Mouse (Mus musculus): Measurements from ENCODE around the gene Hook2. TPM values are rescaled to one million over a fixed set of nuclear protein-coding genes. Genes with fewer than 3 reads are reported as not detected.

The Hook2 gene
- polyA plus RNA-seq, 1 experiment from 2014 or later: 19.5 TPM

DNA sequence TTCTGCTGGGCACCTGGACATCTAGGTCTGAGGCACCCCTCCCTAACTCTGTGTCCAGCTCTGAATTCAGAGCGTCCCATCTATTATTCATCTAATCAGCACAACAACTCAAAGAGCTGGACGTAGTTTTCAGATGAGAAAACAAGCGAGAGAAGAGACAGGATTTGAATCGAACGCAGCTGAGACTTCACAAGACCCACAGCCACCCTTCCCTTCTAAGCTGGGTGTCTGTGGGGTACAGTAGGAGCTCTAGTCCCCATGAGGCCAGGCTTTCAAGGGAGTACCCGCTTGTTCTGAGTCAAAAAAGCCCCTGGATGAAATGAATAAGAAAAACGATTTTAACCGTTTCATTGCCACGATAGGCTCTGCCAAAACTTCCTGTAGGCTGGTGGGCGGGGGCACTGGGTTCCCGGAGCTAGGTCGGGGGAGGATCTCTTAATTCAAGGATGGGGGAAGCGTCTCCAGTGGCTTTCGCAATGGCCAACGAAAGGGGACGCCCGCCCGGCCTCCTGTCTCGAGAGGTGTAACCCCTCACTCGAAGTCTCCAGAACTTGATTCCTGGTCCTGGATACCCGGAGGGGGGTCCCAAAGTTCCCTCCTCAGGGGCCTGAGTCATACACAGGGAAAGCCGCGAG lies 5.2 kb upstream of the Hook2 start:
- no peaks in the 10 kb centered on the region for H3K9me3 ChIP-seq
- H3K27me3 ChIP-seq (replicated peaks; ENCODE audit: low read depth, poor library complexity, severe bottlenecking): peaks cover 55% of the 10 kb centered on the region
- H3K36me3 ChIP-seq (replicated peaks): no peaks in the 10 kb centered on the region
- H3K27ac ChIP-seq (replicated peaks): peak overlapping the region; percentile 85
- WGBS: under 1% methylated on average over 23 of the region's 23 CpGs
- peaks cover 68% of the 10 kb centered on the region for H3K4me1 ChIP-seq
- no peak for DNase-seq (ENCODE audit: low spot score)
- H3K4me3 ChIP-seq: peak overlapping the region; percentile 71

DNA sequence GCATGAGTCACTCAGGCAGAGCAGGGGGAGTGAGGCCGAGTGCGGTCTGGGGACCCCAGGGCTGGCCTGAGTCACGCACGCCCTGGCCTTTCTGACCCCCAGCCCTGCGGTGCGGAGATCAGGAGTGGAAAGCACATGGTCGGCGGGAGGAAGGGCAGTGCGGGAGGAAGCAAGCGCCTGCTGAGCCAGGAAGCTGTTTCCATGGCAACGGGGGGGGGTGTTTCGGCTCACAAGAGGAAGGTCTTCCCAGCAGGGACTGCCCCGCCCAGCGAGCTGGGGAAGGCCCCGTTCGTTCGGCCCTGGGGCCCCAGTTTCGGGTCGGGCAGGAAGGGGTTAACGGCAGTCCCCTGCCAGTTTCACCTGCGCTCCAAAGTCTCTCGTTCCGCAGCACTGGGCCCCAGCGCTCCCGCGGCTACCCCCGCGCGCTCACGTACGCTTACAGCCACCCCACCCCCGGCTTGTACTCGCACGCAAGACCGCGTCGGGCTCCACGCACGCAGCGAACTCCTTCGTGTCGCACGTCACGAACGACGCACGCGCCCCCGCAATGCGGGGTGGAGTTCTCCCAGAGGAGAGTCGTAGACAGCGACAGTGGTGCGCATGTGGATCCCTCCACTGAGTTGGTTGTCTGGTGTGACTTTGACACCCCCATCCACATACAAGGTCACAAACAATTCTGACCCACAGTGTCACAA lies 4.6 kb upstream of the Hook2 start:
- Histone ChIP-seq H3K27ac (replicated peaks) (peak overlapping the region; percentile 85), H3K36me3 (replicated peaks) (no peaks in the 10 kb centered on the region), H3K9me3 (no peaks in the 10 kb centered on the region), H3K4me1 (peaks cover 68% of the 10 kb centered on the region), H3K27me3 (replicated peaks; ENCODE audit: low read depth, poor library complexity, severe bottlenecking) (peaks cover 49% of the 10 kb centered on the region), H3K4me3 (peak overlapping the region; percentile 71)
- WGBS: under 1% methylated on average over 53 of the region's 53 CpGs
- DNase-seq (ENCODE audit: low spot score): peak; percentile 91

DNA sequence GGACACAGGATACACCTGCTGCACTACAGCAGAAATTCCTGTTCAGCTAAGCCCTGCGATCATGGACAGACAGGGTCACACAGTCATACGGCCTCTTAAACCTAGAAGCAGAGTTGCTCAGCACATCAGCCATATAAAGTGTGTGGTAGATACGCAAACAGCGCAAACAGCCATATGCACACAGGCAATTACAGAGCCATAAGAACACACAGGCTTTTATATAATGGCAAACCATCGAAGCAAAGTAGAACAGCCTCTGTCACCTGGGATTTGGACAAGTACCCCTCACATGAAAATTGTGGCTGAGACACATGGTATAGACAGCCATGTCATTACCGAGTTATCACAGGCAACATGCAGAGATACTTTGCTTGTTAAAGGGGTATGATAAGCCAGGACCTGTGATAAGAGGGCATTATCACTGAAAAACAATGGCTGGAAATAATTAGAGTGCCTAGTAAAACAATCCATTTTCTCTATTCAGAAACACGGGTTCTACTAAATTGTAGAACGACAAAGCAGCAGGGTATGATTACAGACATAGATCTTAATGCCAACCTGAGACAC lies 3.9 kb upstream of the Hook2 start:
- no peaks in the 10 kb centered on the region for H3K36me3 ChIP-seq (replicated peaks)
- peaks cover 68% of the 10 kb centered on the region for H3K4me1 ChIP-seq
- H3K4me3 ChIP-seq: peak overlapping the region; percentile 71
- 42% methylated on average over 8 of the region's 8 CpGs for WGBS
- H3K9me3 ChIP-seq: no peaks in the 10 kb centered on the region
- H3K27ac ChIP-seq (replicated peaks): peak overlapping the region; percentile 85
- peaks cover 44% of the 10 kb centered on the region for H3K27me3 ChIP-seq (replicated peaks; ENCODE audit: low read depth, poor library complexity, severe bottlenecking)
- no peak for DNase-seq (ENCODE audit: low spot score)

DNA sequence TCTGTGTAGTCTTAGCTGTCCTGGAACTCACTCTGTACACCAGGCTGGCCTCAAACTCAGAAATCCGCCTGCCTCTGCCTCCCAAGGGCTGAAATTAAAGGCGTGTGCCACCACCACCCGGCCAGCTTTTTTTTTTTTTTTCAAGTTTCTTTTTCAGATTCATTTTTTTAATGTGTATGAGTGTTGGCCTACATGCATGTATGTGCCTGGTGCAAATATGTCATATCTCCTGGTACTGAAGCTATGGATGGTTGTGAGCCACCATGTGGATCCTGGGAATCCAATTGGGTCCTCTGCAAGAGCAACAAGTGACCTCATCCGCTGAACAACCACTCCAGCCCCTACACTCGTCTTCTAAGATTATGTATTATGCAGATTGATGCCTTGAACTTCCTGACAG lies 3.0 kb upstream of the Hook2 start:
- H3K27me3 ChIP-seq (replicated peaks; ENCODE audit: low read depth, poor library complexity, severe bottlenecking): peaks cover 37% of the 10 kb centered on the region
- no peaks in the 10 kb centered on the region for H3K9me3 ChIP-seq
- 83% methylated on average over 5 of the region's 5 CpGs for WGBS
- no peak overlapping the region for H3K27ac ChIP-seq (replicated peaks)
- no peak overlapping the region for H3K4me3 ChIP-seq
- peaks cover 59% of the 10 kb centered on the region for H3K4me1 ChIP-seq
- no peaks in the 10 kb centered on the region for H3K36me3 ChIP-seq (replicated peaks)
- DNase-seq (ENCODE audit: low spot score): no peak

DNA sequence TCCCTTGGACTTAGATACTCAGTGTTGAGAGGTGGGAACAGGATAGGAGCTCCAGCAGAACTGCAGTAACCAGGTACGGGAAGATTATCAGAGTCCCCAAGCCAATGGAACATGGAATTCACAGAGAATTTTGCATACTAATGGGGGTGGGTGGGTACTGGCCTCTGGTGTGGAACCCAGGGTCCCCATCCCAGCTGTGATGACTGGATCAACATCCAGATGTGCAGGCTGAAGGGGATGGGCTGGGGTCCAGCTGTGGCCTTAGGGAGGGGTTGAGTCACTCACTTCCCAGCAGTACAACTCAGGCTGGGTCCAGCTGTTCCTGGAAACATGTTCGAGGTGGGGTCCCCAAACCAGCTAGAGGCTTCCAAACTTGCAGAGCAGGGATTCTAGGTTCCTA lies 2.5 kb upstream of the Hook2 start:
- Histone ChIP-seq H3K9me3 (no peaks in the 10 kb centered on the region), H3K36me3 (replicated peaks) (no peaks in the 10 kb centered on the region), H3K27ac (replicated peaks) (no peak overlapping the region), H3K4me3 (no peak overlapping the region), H3K4me1 (peaks cover 54% of the 10 kb centered on the region), H3K27me3 (replicated peaks; ENCODE audit: low read depth, poor library complexity, severe bottlenecking) (peaks cover 32% of the 10 kb centered on the region)
- 74% methylated on average over 2 of the region's 2 CpGs for WGBS
- DNase-seq (ENCODE audit: low spot score): no peak

DNA sequence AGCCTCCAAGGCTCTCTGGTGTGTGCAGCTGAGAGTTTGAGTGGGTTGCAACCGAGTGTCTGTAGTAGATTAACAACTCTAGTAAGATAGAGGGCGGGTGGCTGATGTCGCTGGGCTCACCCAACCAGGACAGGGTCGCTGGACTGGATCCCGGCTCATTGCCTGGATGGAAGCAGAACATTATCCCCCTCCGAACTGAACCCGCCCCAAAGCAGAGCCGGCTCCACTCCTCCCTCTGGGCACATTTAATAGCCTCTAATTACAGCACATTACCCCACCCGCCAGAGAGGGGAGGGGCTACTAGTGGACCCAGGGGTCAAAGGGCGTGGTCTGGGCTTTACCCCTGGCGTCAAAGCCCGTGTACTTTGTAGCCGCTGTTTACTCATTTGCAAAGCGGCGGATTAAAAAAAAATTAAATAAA lies 1.1 kb upstream of the Hook2 start:
- WGBS: 8% methylated on average over 15 of the region's 15 CpGs

DNA sequence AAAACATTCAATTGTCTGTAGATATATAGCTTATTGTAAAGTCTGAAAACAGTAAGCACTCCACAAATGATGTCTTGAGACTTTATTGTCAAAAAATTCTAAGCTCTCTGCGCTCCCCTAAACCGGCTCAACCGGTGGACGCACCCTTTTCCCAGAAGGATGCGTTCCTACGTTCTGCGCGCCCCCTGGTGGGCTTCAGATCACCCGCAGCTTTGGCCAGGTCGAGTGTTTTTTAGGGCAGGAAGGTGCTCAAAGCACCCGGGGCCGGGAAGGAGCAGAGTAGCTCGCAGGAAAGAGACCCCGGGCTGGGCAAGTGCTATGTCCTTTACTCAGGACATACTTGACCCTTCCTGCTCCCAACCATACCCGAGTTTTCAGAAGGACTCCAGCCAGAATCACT lies 593 bp upstream of the Hook2 start:
- Histone ChIP-seq H3K27ac (replicated peaks) (peak overlapping the region; percentile 90), H3K4me3 (peak overlapping the region; percentile 71), H3K36me3 (replicated peaks) (0 out of 2 replicates have a peak, but pooled peaks cover 1% of the 10 kb centered on the region), H3K9me3 (no peaks in the 10 kb centered on the region), H3K4me1 (peaks cover 40% of the 10 kb centered on the region), H3K27me3 (replicated peaks; ENCODE audit: low read depth, poor library complexity, severe bottlenecking) (peaks cover 39% of the 10 kb centered on the region)
- peak; percentile 93 for DNase-seq (ENCODE audit: low spot score)
- WGBS: under 1% methylated on average over 15 of the region's 15 CpGs

More for the DNA sequence above, 1.1 kb upstream of the Hook2 start:
- peaks cover 38% of the 10 kb centered on the region for H3K27me3 ChIP-seq (replicated peaks; ENCODE audit: low read depth, poor library complexity, severe bottlenecking)
- DNase-seq (ENCODE audit: low spot score): peak; percentile 55
- no peaks in the 10 kb centered on the region for H3K36me3 ChIP-seq (replicated peaks)
- H3K27ac ChIP-seq (replicated peaks): peak overlapping the region; percentile 54; the same call in 1 of the 2 replicates
- H3K4me1 ChIP-seq: peaks cover 45% of the 10 kb centered on the region
- H3K4me3 ChIP-seq: peak overlapping the region; percentile 71
- H3K9me3 ChIP-seq: no peaks in the 10 kb centered on the region

DNA sequence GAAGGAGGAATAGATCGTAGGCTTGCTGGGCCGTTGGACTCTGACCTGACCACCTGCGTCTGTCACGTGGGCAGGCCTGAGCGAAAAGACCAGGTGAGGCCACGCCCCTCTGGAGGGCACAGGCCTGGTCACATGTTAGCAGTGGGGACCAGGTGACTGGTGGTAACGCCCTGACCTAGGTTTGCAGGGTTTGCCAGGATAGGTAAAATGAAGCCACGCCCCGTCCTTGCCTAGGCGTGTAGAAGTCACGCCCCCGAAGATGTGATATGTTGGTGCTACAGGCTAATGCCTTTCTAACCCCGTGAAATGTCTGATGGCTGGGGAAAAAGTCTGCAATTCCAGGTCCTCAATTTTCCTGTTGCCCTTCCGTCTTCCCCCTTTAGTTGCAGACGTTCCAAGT lies 433 bp downstream of the Hook2 start:
- DNase-seq (ENCODE audit: low spot score): peak; percentile 73
- Histone ChIP-seq H3K36me3 (replicated peaks) (0 out of 2 replicates have a peak, but pooled peaks cover 8% of the 10 kb centered on the region), H3K9me3 (no peaks in the 10 kb centered on the region), H3K4me1 (peaks cover 36% of the 10 kb centered on the region), H3K27ac (replicated peaks) (peak overlapping the region; percentile 90), H3K27me3 (replicated peaks; ENCODE audit: low read depth, poor library complexity, severe bottlenecking) (peaks cover 47% of the 10 kb centered on the region), H3K4me3 (peak overlapping the region; percentile 71)
- WGBS: 2% methylated on average over 15 of the region's 15 CpGs

DNA sequence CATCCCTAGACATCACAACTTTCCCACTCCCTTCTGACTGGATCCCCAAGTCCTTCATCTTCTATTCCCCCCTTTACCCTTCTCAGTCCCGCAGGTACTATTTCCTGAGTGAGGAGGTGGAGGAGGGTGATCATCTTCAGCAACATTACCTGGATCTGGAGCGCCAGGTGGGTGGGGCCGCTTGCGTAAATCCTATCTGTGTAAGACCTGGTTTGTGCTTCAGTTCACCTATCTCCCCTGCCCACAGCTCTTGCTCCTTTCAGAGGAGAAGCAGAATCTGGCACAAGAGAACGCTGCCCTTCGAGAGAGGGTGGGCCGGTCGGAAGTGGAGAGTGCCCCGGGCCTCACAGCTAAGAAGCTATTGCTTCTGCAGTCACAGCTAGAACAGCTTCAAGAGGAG lies 4.0 kb downstream of the Hook2 start:
- no peak overlapping the region for H3K27ac ChIP-seq (replicated peaks)
- WGBS: 88% methylated on average over 9 of the region's 9 CpGs

DNA sequence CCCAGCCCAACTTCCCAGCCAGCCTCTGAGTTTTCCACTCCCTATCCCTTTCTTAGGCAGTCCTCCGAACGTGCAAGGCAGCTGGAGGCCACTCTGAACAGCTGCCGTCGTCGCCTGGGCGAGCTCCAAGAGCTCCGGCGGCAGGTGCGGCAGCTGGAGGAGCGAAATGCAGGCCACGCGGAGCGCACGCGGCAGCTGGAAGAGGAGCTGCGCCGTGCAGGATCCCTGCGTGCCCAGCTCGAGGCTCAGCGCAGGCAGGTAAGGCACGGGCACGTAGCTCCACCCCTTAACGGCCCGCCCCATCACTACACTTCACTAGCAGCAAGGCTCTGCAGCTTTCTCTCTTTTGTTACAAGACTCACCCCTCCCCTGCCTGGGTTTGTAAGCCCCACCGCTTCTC lies 5.3 kb downstream of the Hook2 start:
- WGBS: 28% methylated on average over 25 of the region's 25 CpGs
- peak; percentile 33 for DNase-seq (ENCODE audit: low spot score)
- peak overlapping the region; percentile 19; the same call in 1 of the 2 replicates for H3K4me3 ChIP-seq
- 0 out of 2 replicates have a peak, but pooled peaks cover 9% of the 10 kb centered on the region for H3K36me3 ChIP-seq (replicated peaks)
- H3K4me1 ChIP-seq: peaks cover 25% of the 10 kb centered on the region
- no peaks in the 10 kb centered on the region for H3K9me3 ChIP-seq
- H3K27ac ChIP-seq (replicated peaks): no peak overlapping the region
- peaks cover 37% of the 10 kb centered on the region for H3K27me3 ChIP-seq (replicated peaks; ENCODE audit: low read depth, poor library complexity, severe bottlenecking)

More for the DNA sequence above, 4.0 kb downstream of the Hook2 start:
- H3K9me3 ChIP-seq: no peaks in the 10 kb centered on the region
- H3K4me3 ChIP-seq: no peak overlapping the region
- 0 out of 2 replicates have a peak, but pooled peaks cover 9% of the 10 kb centered on the region for H3K36me3 ChIP-seq (replicated peaks)
- H3K27me3 ChIP-seq (replicated peaks; ENCODE audit: low read depth, poor library complexity, severe bottlenecking): peaks cover 37% of the 10 kb centered on the region
- DNase-seq (ENCODE audit: low spot score): no peak
- peaks cover 34% of the 10 kb centered on the region for H3K4me1 ChIP-seq

DNA sequence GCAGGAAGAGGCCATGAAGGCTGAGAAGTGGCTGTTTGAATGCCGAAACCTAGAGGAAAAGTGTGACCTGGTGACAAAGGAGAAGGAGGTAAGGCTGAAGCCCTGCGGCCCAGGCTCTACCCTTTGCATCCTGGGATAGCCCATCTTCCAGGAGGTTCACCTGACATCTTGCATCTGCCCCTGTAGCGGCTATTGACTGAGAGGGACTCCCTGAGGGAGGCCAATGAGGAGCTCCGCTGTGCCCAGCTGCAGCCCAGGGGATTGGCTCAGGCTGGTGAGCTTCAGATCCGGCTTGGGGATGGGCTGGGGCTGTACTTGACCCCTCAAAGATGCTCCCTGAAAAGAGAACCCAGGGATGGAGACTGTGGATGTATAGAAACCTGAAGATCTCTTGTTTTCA lies 6.6 kb downstream of the Hook2 start:
- peaks cover 37% of the 10 kb centered on the region for H3K27me3 ChIP-seq (replicated peaks; ENCODE audit: low read depth, poor library complexity, severe bottlenecking)
- 79% methylated on average over 5 of the region's 5 CpGs for WGBS
- no peaks in the 10 kb centered on the region for H3K9me3 ChIP-seq
- DNase-seq (ENCODE audit: low spot score): no peak
- H3K27ac ChIP-seq (replicated peaks): no peak overlapping the region
- peaks cover 17% of the 10 kb centered on the region for H3K4me1 ChIP-seq
- H3K4me3 ChIP-seq: no peak overlapping the region
- H3K36me3 ChIP-seq (replicated peaks): 0 out of 2 replicates have a peak, but pooled peaks cover 9% of the 10 kb centered on the region

DNA sequence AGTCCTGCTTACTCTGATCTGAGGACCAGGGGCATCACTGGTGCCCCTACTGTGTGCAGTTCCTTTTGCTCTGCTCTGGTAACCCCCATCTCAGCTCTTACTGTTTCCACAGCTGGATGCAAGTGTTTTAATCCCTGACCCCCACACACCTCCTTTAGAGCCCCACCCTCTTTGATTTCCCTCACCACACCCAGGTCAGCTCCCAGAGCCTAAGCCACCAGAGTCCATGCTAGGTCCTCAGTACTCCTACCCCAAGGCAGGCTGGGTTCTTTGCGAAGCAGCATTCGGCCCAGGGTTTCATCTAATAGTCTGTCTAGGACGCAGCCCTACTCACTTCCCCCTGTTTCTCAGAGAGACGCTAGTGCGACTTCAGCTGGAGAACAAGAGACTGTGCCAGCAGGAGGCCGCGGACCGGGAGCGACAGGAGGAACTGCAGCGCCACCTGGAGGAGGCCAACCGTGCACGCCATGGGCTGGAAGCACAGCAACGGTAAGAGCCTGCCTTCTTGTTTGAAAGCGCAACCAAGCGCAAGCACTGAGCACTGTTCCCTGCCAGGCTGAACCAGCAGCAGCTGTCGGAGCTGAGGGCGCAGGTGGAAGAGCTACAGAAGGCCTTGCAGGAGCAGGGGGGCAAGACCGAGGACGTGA lies 7.4 kb downstream of the Hook2 start:
- Histone ChIP-seq H3K9me3 (no peaks in the 10 kb centered on the region), H3K36me3 (replicated peaks) (peaks cover 12% of the 10 kb centered on the region; the same call in 1 of the 2 replicates), H3K4me1 (peaks cover 17% of the 10 kb centered on the region), H3K4me3 (peak overlapping the region; percentile 42), H3K27ac (replicated peaks) (peak overlapping the region; percentile 53; the same call in 1 of the 2 replicates), H3K27me3 (replicated peaks; ENCODE audit: low read depth, poor library complexity, severe bottlenecking) (peaks cover 37% of the 10 kb centered on the region)
- WGBS: 5% methylated on average over 19 of the region's 19 CpGs
- DNase-seq (ENCODE audit: low spot score): peak; percentile 92
